Mouse (Mus musculus): Measurements from ENCODE around the gene Rbm18. TPM values are rescaled to one million over a fixed set of nuclear protein-coding genes. Genes with fewer than 3 reads are reported as not detected.
"Not testable (repeated sequence)": the region's sequence is repeated elsewhere in the genome, so short reads cannot be mapped to it uniquely, and the experiment has no call there.

Rbm18 gene
- 62.6 and 63.6 TPM in 2 replicates for polyA plus RNA-seq (2015; fragmentation: Nextera tagmentation; extraction: Ambion mirVana)

- Histone ChIP-seq H3K27me3 (no peaks in the 10 kb centered on the region), H3K9me3 (replicated peaks) (no peaks in the 10 kb centered on the region), H3K4me2 (peak within 1 kb of the TSS; percentile 74), H3K4me1 (replicated peaks) (peaks cover 32% of the 10 kb centered on the region), H3K9ac (peak within 1 kb of the TSS; percentile 80), H3K4me3 (peak within 1 kb of the TSS; percentile 83), H3K27ac (peak within 1 kb of the TSS; percentile 94), H3K36me3 (peaks cover 29% of the 10 kb centered on the region)
- under 1% methylated on average over 50 of the region's 50 CpGs for WGBS
- ATAC-seq (replicated peaks; ENCODE audit: insufficient number of reproducible peaks, insufficient read depth, low FRiP score, low read depth): peak; percentile 94
These were observed at the start of gene Rbm18, which contains the start of gene Mrrf for GRCm38 (mm10) chr2:36136300-36136941. Gene Rbm18, minus strand, starts transcription at chr2:36136773. Gene Mrrf, plus strand, starts transcription at chr2:36136389.

DNA sequence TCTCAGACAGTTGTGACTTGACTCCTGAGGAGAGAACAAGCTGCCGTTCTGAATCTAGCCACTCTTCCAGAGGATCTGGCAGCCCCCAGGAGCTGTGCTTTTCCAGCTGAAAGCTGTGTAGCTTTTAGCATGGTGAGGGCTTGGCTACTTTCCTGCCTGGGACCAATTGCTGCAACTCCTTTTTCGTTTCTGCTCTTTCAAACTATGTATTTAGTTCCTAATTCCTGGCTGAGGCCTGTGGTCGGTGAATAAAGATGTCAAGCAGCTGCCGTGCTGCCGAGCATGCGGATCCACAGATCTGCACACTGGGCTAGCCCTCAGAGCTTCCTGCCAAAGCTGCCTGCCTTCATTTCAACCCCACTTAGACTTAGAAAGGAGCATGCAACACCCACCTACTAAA, 48.3 kb upstream of the Rbm18 start:
- Histone ChIP-seq H3K27ac (peak overlapping the region; percentile 81), H3K4me2 (no peak overlapping the region), H3K27me3 (no peaks in the 10 kb centered on the region), H3K9me3 (replicated peaks) (no peaks in the 10 kb centered on the region), H3K36me3 (no peaks in the 10 kb centered on the region), H3K4me1 (replicated peaks) (peaks cover 16% of the 10 kb centered on the region), H3K9ac (no peak overlapping the region), H3K4me3 (no peak overlapping the region)
- 66% methylated on average over 6 of the region's 6 CpGs for WGBS
- ATAC-seq (replicated peaks; ENCODE audit: insufficient number of reproducible peaks, insufficient read depth, low FRiP score, low read depth): no peak

DNA sequence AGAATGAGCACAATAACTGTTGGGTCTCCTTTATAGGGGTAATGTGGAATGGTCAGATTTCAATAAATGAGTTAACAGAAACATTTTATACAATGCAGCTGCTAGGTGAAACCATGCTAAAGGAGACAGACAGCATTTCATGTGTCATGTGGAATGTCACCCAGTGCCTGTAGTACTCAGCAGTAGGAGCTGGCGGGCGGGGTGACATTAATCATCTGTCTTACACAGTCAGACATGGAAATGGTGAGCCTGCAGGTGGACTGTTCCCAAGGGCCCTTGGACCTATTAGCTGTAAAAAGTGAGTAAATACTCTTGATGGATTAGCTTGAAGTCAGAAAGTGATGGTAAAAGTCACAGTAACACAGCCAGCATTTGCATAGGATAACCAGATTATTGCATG, 47.6 kb upstream of the Rbm18 start:
- Histone ChIP-seq H3K27me3 (no peaks in the 10 kb centered on the region), H3K27ac (peak overlapping the region; percentile 81), H3K9me3 (replicated peaks) (no peaks in the 10 kb centered on the region), H3K4me2 (no peak overlapping the region), H3K9ac (no peak overlapping the region), H3K36me3 (no peaks in the 10 kb centered on the region), H3K4me1 (replicated peaks) (peaks cover 21% of the 10 kb centered on the region), H3K4me3 (no peak overlapping the region)
- WGBS: 85% methylated on average over 2 of the region's 2 CpGs
- ATAC-seq (replicated peaks; ENCODE audit: insufficient number of reproducible peaks, insufficient read depth, low FRiP score, low read depth): no peak

DNA sequence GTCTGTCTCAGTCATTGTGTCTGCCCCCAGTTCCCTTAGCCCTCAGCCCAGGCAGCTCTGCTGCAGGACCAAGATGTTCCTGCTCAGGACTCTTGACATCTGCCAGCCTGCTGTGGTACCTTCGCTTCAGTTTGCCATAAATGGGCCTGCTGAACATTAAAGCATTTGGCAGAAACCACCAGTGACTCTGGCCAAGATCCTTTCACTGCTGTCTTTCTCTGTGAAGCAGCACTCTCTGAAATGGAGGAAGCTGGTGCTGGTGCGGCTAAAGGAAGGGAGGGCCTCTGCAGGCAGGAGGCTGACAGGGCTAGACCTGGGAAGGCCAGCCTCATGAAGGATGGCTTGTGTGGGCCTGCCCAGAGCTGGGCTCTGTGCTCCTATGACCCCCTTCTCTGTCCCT, 46.7 kb upstream of the Rbm18 start:
- WGBS: 36% methylated on average over 2 of the region's 2 CpGs
- no peaks in the 10 kb centered on the region for H3K27me3 ChIP-seq
- peak; percentile 64 for ATAC-seq (replicated peaks; ENCODE audit: insufficient number of reproducible peaks, insufficient read depth, low FRiP score, low read depth)
- H3K4me1 ChIP-seq (replicated peaks): peaks cover 19% of the 10 kb centered on the region
- H3K4me2 ChIP-seq: no peak overlapping the region
- peak overlapping the region; percentile 81 for H3K27ac ChIP-seq
- H3K9me3 ChIP-seq (replicated peaks): no peaks in the 10 kb centered on the region
- H3K36me3 ChIP-seq: peaks cover 4% of the 10 kb centered on the region; the same call in 1 of the 2 replicates
- H3K9ac ChIP-seq: no peak overlapping the region
- no peak overlapping the region for H3K4me3 ChIP-seq

DNA sequence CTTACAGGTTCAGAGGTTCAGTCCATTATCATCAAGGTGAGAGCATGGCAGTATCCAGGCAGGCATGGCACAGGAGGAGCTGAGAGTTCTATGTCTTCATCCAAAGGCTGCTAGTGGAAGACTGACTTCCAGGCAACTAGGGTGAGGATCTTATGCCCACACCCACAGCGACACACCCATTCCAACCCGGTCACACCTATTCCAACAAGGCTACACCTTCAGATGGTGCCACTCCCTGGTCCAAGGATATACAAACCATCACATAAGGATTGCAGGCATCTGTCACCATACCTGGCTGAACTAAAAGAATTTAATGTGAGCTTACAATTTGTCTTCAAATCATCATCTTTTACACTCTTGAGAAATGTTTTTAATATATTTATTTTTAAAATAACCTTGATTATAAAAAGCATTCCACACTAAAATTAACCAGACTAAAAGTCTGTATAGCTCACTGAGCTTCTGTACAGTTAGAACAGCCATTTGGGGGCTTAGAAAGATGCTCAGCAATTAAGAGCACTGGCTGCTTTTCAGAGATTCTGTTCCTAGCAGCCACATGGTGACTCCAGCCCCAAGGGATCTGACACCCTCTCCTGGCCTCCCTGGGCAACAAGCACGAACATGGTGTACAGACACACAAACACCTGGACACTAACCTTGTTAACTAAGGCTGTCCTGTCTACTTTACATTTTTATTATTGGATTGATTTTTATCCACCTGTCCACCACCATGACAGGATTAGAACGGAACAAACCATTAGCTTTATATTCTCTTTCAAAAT, 45.2 kb upstream of the Rbm18 start:
- WGBS: 85% methylated on average over 4 of the region's 4 CpGs

GRCm38 (mm10) chr2:36179487-36179886, 42.9 kb upstream of the Rbm18 start:
- Histone ChIP-seq H3K4me3 (no peak overlapping the region), H3K4me1 (replicated peaks) (peaks cover 19% of the 10 kb centered on the region), H3K4me2 (no peak overlapping the region), H3K36me3 (peaks cover 21% of the 10 kb centered on the region), H3K9ac (no peak overlapping the region), H3K9me3 (replicated peaks) (no peaks in the 10 kb centered on the region), H3K27me3 (no peaks in the 10 kb centered on the region), H3K27ac (peak overlapping the region; percentile 20; the same call in 1 of the 2 replicates)
- ATAC-seq (replicated peaks; ENCODE audit: insufficient number of reproducible peaks, insufficient read depth, low FRiP score, low read depth): no peak
- 42% methylated on average over 3 of the region's 3 CpGs for WGBS

More for the DNA sequence above, 45.2 kb upstream of the Rbm18 start:
- not testable (repeated sequence) for H3K4me2 ChIP-seq; H3K9me3 ChIP-seq (replicated peaks); H3K4me3 ChIP-seq; H3K27ac ChIP-seq; H3K9ac ChIP-seq; ATAC-seq (replicated peaks; ENCODE audit: insufficient number of reproducible peaks, insufficient read depth, low FRiP score, low read depth); H3K27me3 ChIP-seq
- H3K4me1 ChIP-seq (replicated peaks): peaks cover 19% of the 10 kb centered on the region
- peaks cover 15% of the 10 kb centered on the region for H3K36me3 ChIP-seq

DNA sequence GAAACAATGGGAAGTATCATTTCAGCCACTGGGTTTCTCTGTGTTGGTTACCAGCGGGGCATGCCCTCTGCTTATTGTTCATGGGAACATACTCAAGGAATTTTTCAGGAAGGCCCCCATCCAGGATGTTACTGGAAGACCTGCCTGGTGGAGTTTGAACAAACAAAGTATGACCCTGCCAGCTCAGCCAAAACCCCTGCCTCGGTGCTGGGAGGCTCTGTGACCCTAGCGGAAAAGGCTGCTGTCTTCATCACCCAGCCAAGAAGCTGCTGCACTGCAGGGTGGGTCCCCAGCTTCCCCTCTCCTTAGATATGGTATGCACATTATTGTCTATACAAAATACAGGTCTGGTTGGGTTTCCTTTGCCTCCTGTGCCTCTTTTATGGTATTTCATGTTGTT, 36.0 kb upstream of the Rbm18 start:
- H3K9me3 ChIP-seq (replicated peaks): no peaks in the 10 kb centered on the region
- 82% methylated on average over 3 of the region's 3 CpGs for WGBS
- no peak overlapping the region for H3K4me3 ChIP-seq
- H3K36me3 ChIP-seq: peaks cover 13% of the 10 kb centered on the region
- no peaks in the 10 kb centered on the region for H3K27me3 ChIP-seq
- no peak overlapping the region for H3K4me2 ChIP-seq
- no peak for ATAC-seq (replicated peaks; ENCODE audit: insufficient number of reproducible peaks, insufficient read depth, low FRiP score, low read depth)
- H3K4me1 ChIP-seq (replicated peaks): peaks cover 25% of the 10 kb centered on the region
- peak overlapping the region; percentile 18; the same call in 1 of the 2 replicates for H3K27ac ChIP-seq
- H3K9ac ChIP-seq: no peak overlapping the region

DNA sequence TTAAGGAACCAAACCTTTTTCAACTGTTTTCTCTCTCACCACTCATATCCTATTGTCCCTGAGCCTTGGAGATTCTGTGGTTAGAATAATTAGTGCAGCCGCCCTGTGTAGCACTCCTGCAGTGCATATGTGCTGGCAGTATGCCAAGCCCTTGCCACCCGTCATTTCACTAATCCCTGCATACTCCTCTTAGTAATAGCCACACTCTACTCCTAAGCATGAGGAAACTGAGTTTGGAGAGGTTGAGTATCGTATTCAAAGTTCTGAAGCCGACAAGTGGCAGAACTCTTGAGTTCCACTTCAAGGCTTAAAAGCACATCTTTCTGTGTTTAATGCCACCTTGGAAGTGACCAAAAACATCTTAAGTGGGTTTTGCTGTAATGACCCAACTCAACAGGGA, 35.6 kb upstream of the Rbm18 start:
- ATAC-seq (replicated peaks; ENCODE audit: insufficient number of reproducible peaks, insufficient read depth, low FRiP score, low read depth): no peak
- Histone ChIP-seq H3K36me3 (peaks cover 8% of the 10 kb centered on the region; the same call in 1 of the 2 replicates), H3K4me3 (no peak overlapping the region), H3K27me3 (no peaks in the 10 kb centered on the region), H3K9ac (no peak overlapping the region), H3K9me3 (replicated peaks) (no peaks in the 10 kb centered on the region), H3K4me2 (no peak overlapping the region), H3K27ac (peak overlapping the region; percentile 18; the same call in 1 of the 2 replicates), H3K4me1 (replicated peaks) (peaks cover 27% of the 10 kb centered on the region)
- 56% methylated on average over 4 of the region's 4 CpGs for WGBS

- Histone ChIP-seq H3K27me3 (no peaks in the 10 kb centered on the region), H3K36me3 (peaks cover 6% of the 10 kb centered on the region; the same call in 1 of the 2 replicates), H3K27ac (peak overlapping the region; percentile 24; the same call in 1 of the 2 replicates), H3K4me2 (no peak overlapping the region), H3K4me1 (replicated peaks) (peaks cover 27% of the 10 kb centered on the region), H3K4me3 (no peak overlapping the region), H3K9ac (no peak overlapping the region), H3K9me3 (replicated peaks) (no peaks in the 10 kb centered on the region)
- no peak for ATAC-seq (replicated peaks; ENCODE audit: insufficient number of reproducible peaks, insufficient read depth, low FRiP score, low read depth)
- WGBS: 52% methylated on average over 4 of the region's 4 CpGs
These were observed 32.6 kb upstream of the Rbm18 start for GRCm38 (mm10) chr2:36169176-36169575.

DNA sequence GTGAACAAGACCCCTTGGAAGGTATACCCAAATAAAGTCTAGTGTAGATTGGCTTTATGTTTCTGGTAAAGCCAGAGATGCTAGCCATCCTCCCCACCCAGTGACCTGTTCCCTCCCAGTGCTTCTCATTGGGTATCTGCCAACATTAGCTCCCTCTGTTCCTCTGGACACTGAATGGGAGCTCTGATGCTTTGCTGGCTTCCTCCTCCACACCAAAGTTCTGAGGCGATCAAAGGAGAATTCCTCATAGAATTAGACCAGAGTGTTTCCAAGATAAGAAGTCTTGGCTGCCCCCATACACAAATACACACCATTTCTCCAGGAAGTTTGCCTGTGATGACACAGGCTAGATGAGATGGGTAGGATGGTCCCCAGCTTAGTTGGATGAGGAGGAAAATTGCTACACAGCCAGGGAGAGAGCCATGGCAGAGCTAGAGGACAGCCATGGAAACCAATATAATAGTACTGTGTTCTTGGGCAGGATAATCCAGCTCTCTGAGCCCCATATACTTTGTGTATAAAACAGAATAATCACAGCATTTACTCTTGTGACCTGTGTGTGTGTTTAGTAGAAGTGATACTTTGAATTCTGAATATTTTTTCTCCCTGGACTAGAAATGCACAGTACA, 31.5 kb upstream of the Rbm18 start:
- Histone ChIP-seq H3K4me3 (no peak overlapping the region), H3K4me1 (replicated peaks) (peaks cover 27% of the 10 kb centered on the region), H3K9ac (no peak overlapping the region), H3K4me2 (no peak overlapping the region), H3K27ac (no peak overlapping the region), H3K27me3 (no peaks in the 10 kb centered on the region), H3K9me3 (replicated peaks) (no peaks in the 10 kb centered on the region), H3K36me3 (peaks cover 12% of the 10 kb centered on the region; the same call in 1 of the 2 replicates)
- WGBS: 46% methylated on average over 1 of the region's 1 CpGs
- no peak for ATAC-seq (replicated peaks; ENCODE audit: insufficient number of reproducible peaks, insufficient read depth, low FRiP score, low read depth)

- WGBS: 83% methylated on average over 4 of the region's 4 CpGs
- peaks cover 42% of the 10 kb centered on the region for H3K36me3 ChIP-seq
These were observed 22.8 kb upstream of the Rbm18 start for GRCm38 (mm10) chr2:36159336-36159735.

More at GRCm38 (mm10) chr2:36159336-36159735, 22.8 kb upstream of the Rbm18 start:
- H3K4me1 ChIP-seq (replicated peaks): no peaks in the 10 kb centered on the region
- H3K27me3 ChIP-seq: no peaks in the 10 kb centered on the region
- H3K4me3 ChIP-seq: no peak overlapping the region
- no peak overlapping the region for H3K9ac ChIP-seq
- H3K4me2 ChIP-seq: no peak overlapping the region
- H3K9me3 ChIP-seq (replicated peaks): no peaks in the 10 kb centered on the region
- no peak for ATAC-seq (replicated peaks; ENCODE audit: insufficient number of reproducible peaks, insufficient read depth, low FRiP score, low read depth)
- no peak overlapping the region for H3K27ac ChIP-seq
